Mouse (Mus musculus) G1E (cell line): ENCODE measurements around the gene Epb41l3.

Experiments
- CTCF ChIP-seq: IDR thresholded peaks from 2 replicates; pipeline ENCODE4 v1.5.1; 2012; ENCODE audit warnings: low read depth, low read length, inconsistent platforms, mixed read lengths
- GATA1 ChIP-seq: IDR thresholded peaks from 2 replicates; pipeline ENCODE4 v1.6.1; 2012; ENCODE audit warnings: borderline replicate concordance, low read length, inconsistent platforms, mixed read lengths
- POLR2AphosphoS5 ChIP-seq: IDR thresholded peaks from 2 replicates; pipeline ENCODE4 v1.6.1; 2012; ENCODE audit warnings: low read depth, low read length, inconsistent platforms; ENCODE audit not compliant: insufficient replicate concordance
- TAL1 ChIP-seq: conservative IDR thresholded peaks from 2 replicates; pipeline ENCODE4 v1.6.1; 2012; ENCODE audit warnings: low read depth, low read length, inconsistent platforms, mixed read lengths

DNA sequence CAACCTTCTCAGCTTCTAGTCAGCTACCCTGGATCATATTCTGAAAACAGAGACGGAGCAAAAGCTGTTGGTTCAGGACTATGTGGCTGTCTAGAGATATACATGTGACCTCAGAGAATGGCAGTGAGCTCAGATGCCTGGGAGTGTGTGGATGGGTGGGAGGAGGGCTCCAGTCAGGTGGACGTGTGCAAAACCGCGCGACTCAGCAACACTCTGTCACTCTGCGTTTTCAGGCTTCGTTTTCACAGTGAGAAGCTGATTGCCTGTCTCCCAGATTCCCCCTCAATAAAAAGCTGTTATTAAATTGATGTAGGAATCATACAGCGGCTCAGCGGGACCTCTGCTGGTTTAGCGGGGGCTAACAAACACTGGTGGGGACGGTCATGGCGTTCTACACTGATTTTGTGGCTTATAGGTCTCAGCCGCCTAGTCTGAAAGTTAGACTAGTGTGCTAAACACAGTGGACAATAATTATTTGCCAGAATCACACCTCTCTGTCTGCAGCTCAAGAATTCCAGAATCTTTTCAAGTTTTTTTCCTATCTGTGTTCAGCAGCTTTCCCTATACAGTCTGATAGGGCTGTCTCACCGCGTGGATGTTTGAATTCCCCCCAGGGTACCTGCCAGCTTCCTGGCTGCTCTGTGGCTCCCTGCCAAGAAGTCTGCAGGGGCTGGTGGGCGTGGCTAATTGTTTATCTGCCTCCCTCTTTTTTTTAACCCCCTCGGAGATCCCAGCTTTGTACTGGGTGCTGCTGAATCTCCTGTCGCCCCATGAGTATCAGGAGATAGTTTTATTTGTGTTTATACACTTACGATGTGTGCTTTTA is 45.3 kb downstream of the Epb41l3 start:
- TF ChIP-seq CTCF (no peak), GATA1 (no peak), TAL1 (no peak), POLR2AphosphoS5 (no peak)
